Mouse (Mus musculus): ENCODE data around the gene Rai14.

Gene Rai14

GRCm38 (mm10) chr15:10689304-10689703 is 25.1 kb downstream of the Rai14 start:
- no peak for DNase-seq

DNA sequence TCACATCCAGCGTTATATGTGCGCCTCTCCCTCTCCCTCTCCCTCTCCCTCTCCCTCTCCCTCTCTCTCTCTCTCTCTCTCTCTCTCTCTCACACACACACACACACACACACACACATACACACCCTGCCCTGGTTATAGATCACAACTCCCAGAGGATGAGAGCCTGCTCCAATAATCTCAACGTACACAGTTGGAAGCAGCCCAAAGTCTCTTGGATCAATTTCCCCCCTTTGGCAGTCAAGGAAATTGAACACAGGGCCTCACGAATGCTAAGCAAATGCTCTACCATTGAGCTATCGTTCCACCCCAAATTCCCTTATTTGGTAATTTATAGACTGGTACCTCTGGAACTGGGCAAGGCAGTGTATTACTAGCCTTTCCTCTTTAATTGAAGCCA is 25.7 kb downstream of the Rai14 start:
- no peak for DNase-seq

GRCm38 (mm10) chr15:10687365-10687764 is 27.1 kb downstream of the Rai14 start:
- DNase-seq, result no peak

DNA sequence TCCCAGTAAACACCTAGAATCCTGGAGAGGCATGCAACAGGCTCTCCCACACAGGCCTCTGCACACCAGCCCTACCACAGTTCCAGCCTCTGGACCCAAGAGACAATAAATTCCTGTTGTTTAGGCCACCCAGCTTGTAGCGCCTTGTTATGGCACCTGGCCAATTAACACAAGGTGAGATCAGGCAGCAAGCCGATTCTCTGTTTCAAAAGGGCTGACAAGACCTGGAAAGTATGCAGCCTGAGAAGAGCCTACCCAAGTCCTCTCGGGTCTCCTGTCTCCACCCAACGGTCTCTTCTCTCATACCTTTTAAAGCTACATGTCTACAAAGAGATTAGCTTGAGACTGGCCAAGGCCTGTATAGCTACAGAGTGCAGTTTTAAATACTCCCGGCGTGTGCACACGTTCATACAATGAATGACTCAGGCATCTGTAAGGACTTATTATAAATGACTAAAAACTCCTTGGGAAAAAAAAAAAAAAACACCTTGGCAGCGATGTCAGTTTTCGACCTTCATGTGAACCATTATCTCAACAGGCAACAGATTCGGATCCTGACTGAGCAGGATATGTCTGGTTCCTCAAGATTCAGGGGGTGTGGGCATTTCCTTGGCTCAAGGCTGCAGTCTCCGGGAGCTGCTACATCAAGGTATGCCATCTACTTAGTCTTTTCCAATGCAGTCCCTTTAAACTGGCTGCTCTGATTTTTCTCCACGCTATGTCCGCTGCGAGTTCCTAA is 28.6 kb downstream of the Rai14 start:
- no peak for DNase-seq

DNA sequence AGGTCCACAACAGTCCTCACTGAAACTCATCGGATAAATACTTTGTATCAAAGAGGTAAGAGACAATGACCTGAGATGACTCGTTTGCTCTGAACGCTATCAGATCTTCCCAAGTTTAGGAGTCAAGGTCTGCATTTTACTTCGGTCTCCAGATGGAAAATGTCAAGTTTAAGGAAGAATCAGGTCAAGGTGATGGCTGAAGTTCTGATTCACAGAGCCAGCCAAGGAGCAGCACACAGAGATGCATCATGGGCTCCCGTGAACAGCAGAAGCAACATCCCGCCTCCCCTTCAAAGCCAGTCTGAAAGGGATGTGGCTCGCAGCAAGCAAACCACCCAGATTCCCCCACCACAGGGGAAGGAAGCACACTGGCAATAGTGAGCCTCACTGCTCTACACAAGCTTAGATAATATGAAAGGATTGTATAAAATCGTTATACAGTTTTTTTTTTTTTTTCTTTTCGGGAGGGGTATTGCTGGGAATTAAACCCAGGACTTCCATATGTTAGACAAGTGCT is 30.7 kb downstream of the Rai14 start:
- DNase-seq, result no peak

DNA sequence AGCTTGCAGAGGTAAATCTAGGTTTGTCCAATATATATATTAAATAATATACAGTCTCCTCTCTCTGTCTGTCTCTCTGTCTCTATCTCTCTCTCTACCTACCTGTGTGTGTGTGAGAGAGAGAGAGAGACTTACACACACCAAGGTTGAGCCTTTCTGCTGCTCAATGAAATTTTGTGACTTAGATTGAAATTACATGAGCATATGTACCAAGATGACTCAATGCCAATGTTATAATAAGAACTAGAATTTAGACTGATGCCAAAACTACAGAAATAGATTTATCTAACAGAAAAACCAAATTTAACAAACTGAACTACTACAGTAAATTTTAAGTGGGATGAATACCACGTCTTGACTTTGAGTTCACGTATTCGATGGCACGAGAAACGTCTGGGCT is 33.9 kb downstream of the Rai14 start:
- no peak for DNase-seq

DNA sequence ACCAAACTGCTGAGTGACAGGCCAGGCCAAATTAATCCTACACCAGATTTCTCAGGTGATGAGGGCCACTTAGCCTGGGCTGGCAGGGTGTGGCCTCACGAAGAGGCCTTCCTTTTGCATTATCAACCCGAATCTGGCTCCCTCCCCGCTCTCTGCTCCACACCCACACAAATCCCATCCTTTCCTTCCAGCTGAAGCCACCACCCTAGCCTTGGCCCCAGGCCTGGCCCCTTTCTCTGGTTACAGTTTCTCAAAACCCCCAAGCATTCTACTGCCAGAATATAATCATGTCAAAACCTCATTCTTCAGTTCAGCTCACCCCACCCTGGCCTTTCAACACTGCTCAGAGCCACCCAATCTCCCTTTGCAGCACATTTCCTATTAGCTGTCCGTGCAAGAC is 34.9 kb downstream of the Rai14 start:
- no peak for DNase-seq

GRCm38 (mm10) chr15:10675801-10676200 is 38.6 kb downstream of the Rai14 start:
- no peak for DNase-seq

GRCm38 (mm10) chr15:10672880-10673279 is 41.5 kb downstream of the Rai14 start:
- no peak for DNase-seq

DNA sequence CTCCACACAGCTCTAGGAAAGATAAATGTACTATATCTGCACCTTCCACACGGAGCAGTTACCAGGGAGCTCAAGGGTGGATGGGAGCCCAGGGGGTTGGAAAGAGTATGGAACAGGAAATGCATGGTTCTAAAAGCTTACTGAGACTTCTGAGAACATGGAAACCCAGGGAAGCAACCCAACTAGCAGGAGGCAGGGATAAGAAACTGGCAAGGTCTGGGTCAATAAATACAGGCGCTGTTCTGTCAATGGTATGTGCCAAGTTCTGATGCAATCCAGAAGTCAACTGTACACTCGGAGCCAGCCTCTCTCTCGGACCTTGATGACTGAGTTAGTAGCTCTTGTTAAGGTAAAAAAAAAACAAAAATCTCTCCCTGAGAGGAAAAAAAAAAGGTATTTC is 42.6 kb downstream of the Rai14 start:
- no peak for DNase-seq

- no peak for DNase-seq
Measured at GRCm38 (mm10) chr15:10670107-10670506, 44.3 kb downstream of the Rai14 start.

- no peak for DNase-seq
Measured at GRCm38 (mm10) chr15:10668120-10668900, 46.1 kb downstream of the Rai14 start.

- DNase-seq, result no peak
Measured at GRCm38 (mm10) chr15:10665816-10666215, 48.6 kb downstream of the Rai14 start.

- no peak for DNase-seq
Measured at GRCm38 (mm10) chr15:10664529-10664898, 49.9 kb downstream of the Rai14 start.

GRCm38 (mm10) chr15:10663793-10664528 is 50.5 kb downstream of the Rai14 start:
- DNase-seq, result no peak

- DNase-seq, result no peak
Measured at GRCm38 (mm10) chr15:10661961-10662606, 52.3 kb downstream of the Rai14 start.

- DNase-seq, result no peak
Measured at GRCm38 (mm10) chr15:10658803-10659202, 55.6 kb downstream of the Rai14 start.

DNA sequence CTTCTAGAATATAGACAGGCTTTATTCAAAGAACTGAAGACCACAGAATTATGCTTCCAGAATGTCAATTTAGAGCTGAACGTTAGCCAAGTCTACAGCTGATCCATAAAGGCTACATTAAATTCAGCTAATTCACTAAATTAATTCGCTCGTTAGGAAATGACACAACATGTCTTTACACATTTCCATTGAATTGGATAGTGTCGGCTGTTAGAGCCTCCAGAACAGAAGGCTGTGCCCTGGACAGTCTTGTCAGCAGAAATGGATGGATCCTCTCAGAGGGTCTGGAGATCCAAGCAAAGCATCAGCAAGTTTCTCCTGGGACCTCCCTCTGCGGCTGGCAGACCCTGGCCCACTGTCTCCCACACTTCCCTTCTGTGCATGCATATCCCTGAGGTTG is 58.3 kb downstream of the Rai14 start:
- no peak for DNase-seq

DNA sequence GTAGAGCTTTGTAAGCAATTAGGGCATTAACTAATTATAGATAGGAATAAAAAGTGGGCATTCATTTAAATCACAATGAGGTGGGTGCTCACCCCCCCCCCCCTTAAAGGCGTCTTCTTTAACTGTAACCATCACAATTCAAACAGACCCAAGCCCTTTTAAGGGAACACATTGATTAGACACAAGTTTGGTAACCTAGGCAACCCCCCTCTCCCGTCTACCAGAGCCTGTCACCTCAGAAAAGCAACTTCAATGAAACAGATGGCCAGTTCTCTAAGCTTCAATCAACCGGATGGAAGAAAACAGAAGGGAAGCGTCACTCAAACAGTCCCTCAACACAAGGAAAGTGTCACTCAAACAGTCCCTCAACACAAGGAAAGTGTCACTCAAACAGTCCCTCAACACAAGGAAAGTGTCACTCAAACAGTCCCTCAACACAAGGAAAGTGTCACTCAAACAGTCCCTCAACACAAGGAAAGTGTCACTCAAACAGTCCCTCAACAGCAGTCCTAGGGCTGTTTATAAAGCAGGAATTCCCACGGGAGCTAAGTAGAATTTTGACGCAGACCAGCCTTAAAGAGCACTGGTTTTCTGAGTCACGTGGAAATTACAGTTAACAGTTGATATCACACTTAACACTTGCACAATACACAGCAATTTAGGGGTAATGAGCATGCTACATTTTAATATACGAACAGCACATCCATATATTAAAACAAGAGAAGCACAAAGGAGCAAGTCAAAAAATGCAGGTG is 59.1 kb downstream of the Rai14 start:
- DNase-seq, result no peak

- DNase-seq, result no peak
Measured at GRCm38 (mm10) chr15:10654696-10655095, 59.7 kb downstream of the Rai14 start.

GRCm38 (mm10) chr15:10652931-10653475 is 61.4 kb downstream of the Rai14 start:
- no peak for DNase-seq

Measured in cerebellum, postnatal 14 days (tissue).